Mouse (Mus musculus): ENCODE measurements around the gene Spp2. TPM values are rescaled to one million over a fixed set of nuclear protein-coding genes. Genes with fewer than 3 reads are reported as not detected.

Spp2 gene
- polyA plus RNA-seq (2012; fragmentation: generic; extraction: Trizol), result not detected

- Histone ChIP-seq H3K79me2 (ENCODE audit: control insufficient read depth, insufficient read depth) (no peaks in the 10 kb centered on the region), H3ac (ENCODE audit: control insufficient read depth, insufficient read length) (no peak within 1 kb of the TSS), H3K4me2 (ENCODE audit: low read depth) (no peak within 1 kb of the TSS), H3K27me3 (ENCODE audit: control insufficient read depth, insufficient read depth, insufficient read length) (no peaks in the 10 kb centered on the region), H3K4me3 (no peak within 1 kb of the TSS), H3K36me3 (ENCODE audit: control insufficient read depth, insufficient read depth) (no peaks in the 10 kb centered on the region)
- TF ChIP-seq TCF12 (IDR thresholded peaks at IDR 0.05; ENCODE audit: insufficient read depth, poor library complexity, severe bottlenecking) (no peak), CEBPB (IDR thresholded peaks at IDR 0.05; ENCODE audit: insufficient read depth, poor library complexity, severe bottlenecking) (no peak), POLR2A (IDR thresholded peaks at IDR 0.05; ENCODE audit: insufficient read length, low read depth) (no peak), SRF (IDR thresholded peaks at IDR 0.05; ENCODE audit: control insufficient read depth, insufficient read length, low read depth) (no peak), MAX (IDR thresholded peaks at IDR 0.05; ENCODE audit: low read depth) (no peak), MYOG (IDR thresholded peaks at IDR 0.05; ENCODE audit: control insufficient read depth in 1 of 3, insufficient read depth in 1 of 3, insufficient read length in 2 of 3, low read depth in 2 of 3) (no peak), POLR2AphosphoS2 (IDR thresholded peaks at IDR 0.05; ENCODE audit: insufficient read length, low read depth) (no peak), E2F4 (IDR thresholded peaks at IDR 0.05; ENCODE audit: insufficient read depth) (no peak), TCF3 (IDR thresholded peaks at IDR 0.05; ENCODE audit: insufficient read length, low read depth) (no peak), REST (IDR thresholded peaks at IDR 0.05; ENCODE audit: insufficient read depth, insufficient read length) (no peak), MYOD1 (IDR thresholded peaks at IDR 0.05; ENCODE audit: control insufficient read depth in 1 of 3, insufficient read length in 2 of 3, low read depth in 2 of 3) (no peak), USF1 (IDR thresholded peaks at IDR 0.05; ENCODE audit: low read depth) (no peak)
These were observed at the start of gene Spp2 for GRCm38 (mm10) chr1:88406807-88407198. Gene Spp2 (plus strand): TSS chr1:88406961.

GRCm38 (mm10) chr1:88357458-88358090 is 49.2 kb upstream of the Spp2 start:
- TF ChIP-seq MAX (IDR thresholded peaks at IDR 0.05; ENCODE audit: low read depth) (no peak), CEBPB (IDR thresholded peaks at IDR 0.05; ENCODE audit: insufficient read depth, poor library complexity, severe bottlenecking) (no peak), TCF12 (IDR thresholded peaks at IDR 0.05; ENCODE audit: insufficient read depth, poor library complexity, severe bottlenecking) (no peak), POLR2A (IDR thresholded peaks at IDR 0.05; ENCODE audit: insufficient read length, low read depth) (no peak), POLR2AphosphoS2 (IDR thresholded peaks at IDR 0.05; ENCODE audit: insufficient read length, low read depth) (no peak), SRF (IDR thresholded peaks at IDR 0.05; ENCODE audit: control insufficient read depth, insufficient read length, low read depth) (no peak), TCF3 (IDR thresholded peaks at IDR 0.05; ENCODE audit: insufficient read length, low read depth) (no peak), USF1 (IDR thresholded peaks at IDR 0.05; ENCODE audit: low read depth) (no peak), REST (IDR thresholded peaks at IDR 0.05; ENCODE audit: insufficient read depth, insufficient read length) (no peak)

GRCm38 (mm10) chr1:88358102-88358654 is 48.6 kb upstream of the Spp2 start:
- TF ChIP-seq CEBPB (IDR thresholded peaks at IDR 0.05; ENCODE audit: insufficient read depth, poor library complexity, severe bottlenecking) (no peak), POLR2A (IDR thresholded peaks at IDR 0.05; ENCODE audit: insufficient read length, low read depth) (no peak), POLR2AphosphoS2 (IDR thresholded peaks at IDR 0.05; ENCODE audit: insufficient read length, low read depth) (no peak), MYOG (IDR thresholded peaks at IDR 0.05; ENCODE audit: control insufficient read depth in 1 of 3, insufficient read depth in 1 of 3, insufficient read length in 2 of 3, low read depth in 2 of 3) (no peak), MAX (IDR thresholded peaks at IDR 0.05; ENCODE audit: low read depth) (no peak), SRF (IDR thresholded peaks at IDR 0.05; ENCODE audit: control insufficient read depth, insufficient read length, low read depth) (no peak), TCF3 (IDR thresholded peaks at IDR 0.05; ENCODE audit: insufficient read length, low read depth) (no peak)
- H3K79me2 ChIP-seq (ENCODE audit: control insufficient read depth, insufficient read depth), result no peaks in the 10 kb centered on the region
- H3K4me3 ChIP-seq, result no peak overlapping the region
- no peaks in the 10 kb centered on the region for H3K27me3 ChIP-seq (ENCODE audit: control insufficient read depth, insufficient read depth, insufficient read length)
- H3ac ChIP-seq (ENCODE audit: control insufficient read depth, insufficient read length), result no peak overlapping the region
- no peaks in the 10 kb centered on the region for H3K36me3 ChIP-seq (ENCODE audit: control insufficient read depth, insufficient read depth)
- H3K4me2 ChIP-seq (ENCODE audit: low read depth), result no peak overlapping the region

More at GRCm38 (mm10) chr1:88357458-88358090, 49.2 kb upstream of the Spp2 start:
- H3ac ChIP-seq (ENCODE audit: control insufficient read depth, insufficient read length), result no peak overlapping the region
- H3K79me2 ChIP-seq (ENCODE audit: control insufficient read depth, insufficient read depth), result no peaks in the 10 kb centered on the region
- no peak overlapping the region for H3K4me3 ChIP-seq
- no peaks in the 10 kb centered on the region for H3K27me3 ChIP-seq (ENCODE audit: control insufficient read depth, insufficient read depth, insufficient read length)
- H3K36me3 ChIP-seq (ENCODE audit: control insufficient read depth, insufficient read depth), result no peaks in the 10 kb centered on the region
- no peak overlapping the region for H3K4me2 ChIP-seq (ENCODE audit: low read depth)

GRCm38 (mm10) chr1:88361085-88361484 is 45.7 kb upstream of the Spp2 start:
- Histone ChIP-seq H3K27me3 (ENCODE audit: control insufficient read depth, insufficient read depth, insufficient read length) (no peaks in the 10 kb centered on the region), H3K4me3 (no peak overlapping the region), H3K36me3 (ENCODE audit: control insufficient read depth, insufficient read depth) (no peaks in the 10 kb centered on the region), H3K4me2 (ENCODE audit: low read depth) (peak overlapping the region; percentile 60), H3K79me2 (ENCODE audit: control insufficient read depth, insufficient read depth) (no peaks in the 10 kb centered on the region), H3ac (ENCODE audit: control insufficient read depth, insufficient read length) (no peak overlapping the region)
- TF ChIP-seq USF1 (IDR thresholded peaks at IDR 0.05; ENCODE audit: low read depth), result no peak
- no peak for TF ChIP-seq SRF (IDR thresholded peaks at IDR 0.05; ENCODE audit: control insufficient read depth, insufficient read length, low read depth)
- TF ChIP-seq CEBPB (IDR thresholded peaks at IDR 0.05; ENCODE audit: insufficient read depth, poor library complexity, severe bottlenecking), result 0 out of 2 replicates have a peak, but pooled peaks have one; percentile 17
- TF ChIP-seq MAX (IDR thresholded peaks at IDR 0.05; ENCODE audit: low read depth), result no peak
